Mouse (Mus musculus) liver, postnatal 0 days (tissue): ENCODE results near the gene Diras2.

Experiments used
- CTCF ChIP-seq: sonication (generic); IDR thresholded peaks from 2 replicates; pipeline ENCODE4 v1.5.1; 2016; ENCODE audit warnings: antibody characterized with exemption, low read depth
- EP300 ChIP-seq: IDR thresholded peaks from 2 replicates; pipeline ENCODE4 v1.6.1; 2016; ENCODE audit warnings: antibody characterized with exemption, low read depth, mild to moderate bottlenecking

DNA sequence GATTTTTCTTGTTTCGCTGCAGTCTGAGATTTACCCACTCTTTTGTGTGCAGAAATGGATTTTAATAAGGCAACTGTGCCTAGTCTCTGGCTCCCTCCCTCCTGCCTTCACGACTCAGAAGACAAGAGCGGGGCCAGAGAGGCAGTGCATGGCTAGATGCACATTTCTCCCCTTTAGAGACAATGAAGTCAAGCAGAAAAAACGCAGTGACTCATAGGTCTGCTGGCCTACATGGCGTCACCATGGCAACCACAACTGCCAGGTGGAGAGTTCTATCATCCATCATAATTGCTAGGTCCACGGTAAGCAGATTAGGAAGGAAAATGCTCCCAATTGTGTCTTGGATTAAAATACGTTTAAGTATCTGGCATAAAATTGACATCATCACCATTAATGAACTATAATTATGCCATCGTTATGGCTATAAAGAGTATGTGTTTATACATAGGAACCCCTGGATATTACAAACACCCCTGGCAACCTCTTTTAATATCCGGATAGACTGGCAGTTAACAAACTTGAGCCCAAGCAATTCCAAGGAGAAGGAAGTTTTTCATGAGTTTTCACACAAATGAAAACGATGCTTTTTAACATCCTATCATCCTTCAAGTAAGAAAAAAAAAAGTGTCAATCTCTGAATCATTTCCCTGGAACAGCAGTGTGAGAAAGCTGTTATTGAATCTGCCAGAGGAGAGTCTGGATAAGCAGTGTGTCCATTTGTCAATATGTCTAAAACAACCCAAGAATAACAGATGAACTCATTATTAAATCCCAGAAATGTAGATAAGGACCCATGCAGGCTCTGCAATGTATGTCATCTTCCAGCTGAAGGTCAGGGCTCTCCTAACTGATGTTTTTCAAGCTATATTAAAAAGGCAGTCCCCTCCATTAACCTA lies 61.0 kb downstream of the Diras2 start:
- no peak for TF ChIP-seq CTCF
- no peak for TF ChIP-seq EP300
